Mouse (Mus musculus) E14TG2a.4 (cell line): ENCODE measurements around the gene Spata25.
"Not testable (repeated sequence)": the region's sequence is repeated elsewhere in the genome, so short reads cannot be mapped to it uniquely, and the experiment has no call there.

Experiments
- H3K27me3 ChIP-seq: 2 replicates; pipeline ENCODE4 v1.6.1; 2014; ENCODE audit warnings: low read length, control low read depth; ENCODE audit not compliant: insufficient read depth
- H3K36me3 ChIP-seq: 2 replicates; pipeline ENCODE4 v1.6.1; 2014; ENCODE audit warnings: low read length, control low read depth; ENCODE audit not compliant: insufficient read depth
- H3K4me1 ChIP-seq: replicated peaks from 2 replicates; pipeline ENCODE4 v1.6.1; 2014; ENCODE audit warnings: low read depth, low read length, control low read depth
- H3K4me3 ChIP-seq: replicated peaks from 2 replicates; pipeline ENCODE4 v1.5.1; 2014; ENCODE audit warnings: mild to moderate bottlenecking, low read length
- H3K9me3 ChIP-seq: 2 replicates; pipeline ENCODE4 v1.6.1; 2014; ENCODE audit warnings: low read length, control low read depth
- CTCF ChIP-seq: conservative IDR thresholded peaks from 2 replicates; pipeline ENCODE4 v1.5.1; 2014; ENCODE audit warnings: low read length
- NANOG ChIP-seq: IDR thresholded peaks from 2 replicates; pipeline ENCODE4 v1.6.1; 2014; ENCODE audit warnings: borderline replicate concordance, low read length, mixed read lengths
- POU5F1 ChIP-seq: IDR thresholded peaks from 2 replicates; pipeline ENCODE4 v1.6.1; 2014; ENCODE audit warnings: low read length, borderline replicate concordance

The Spata25 gene

GRCm38 (mm10) chr2:164804533-164805331, 23.6 kb downstream of the Spata25 start, which contains the start of the genes Acot8 and Zswim3:
Gene Acot8 (minus strand): TSS chr2:164804882.
Gene Zswim3 (plus strand): TSS chr2:164805098.
- H3K4me1 ChIP-seq, result peaks cover 58% of the 10 kb centered on the region
- H3K27me3 ChIP-seq, result no peaks in the 10 kb centered on the region
- no peak for TF ChIP-seq POU5F1
- no peak for TF ChIP-seq CTCF
- no peak for TF ChIP-seq NANOG
- peaks cover 57% of the 10 kb centered on the region for H3K36me3 ChIP-seq
- peak within 1 kb of the TSS; percentile 93 for H3K4me3 ChIP-seq
- H3K9me3 ChIP-seq, result no peaks in the 10 kb centered on the region

- Histone ChIP-seq H3K4me3 (peak overlapping the region; percentile 93), H3K9me3 (no peaks in the 10 kb centered on the region), H3K36me3 (peaks cover 57% of the 10 kb centered on the region), H3K4me1 (peaks cover 59% of the 10 kb centered on the region), H3K27me3 (no peaks in the 10 kb centered on the region)
- TF ChIP-seq CTCF, result no peak
- TF ChIP-seq POU5F1, result no peak
- TF ChIP-seq NANOG, result no peak
Observed at GRCm38 (mm10) chr2:164803921-164804313, 24.4 kb downstream of the Spata25 start.

GRCm38 (mm10) chr2:164803201-164803920, 25.0 kb downstream of the Spata25 start:
- peaks cover 56% of the 10 kb centered on the region for H3K36me3 ChIP-seq
- H3K4me3 ChIP-seq, result peak overlapping the region; percentile 93
- H3K9me3 ChIP-seq, result no peaks in the 10 kb centered on the region
- H3K27me3 ChIP-seq, result no peaks in the 10 kb centered on the region
- TF ChIP-seq POU5F1 (no peak), NANOG (no peak), CTCF (no peak)
- H3K4me1 ChIP-seq, result peaks cover 56% of the 10 kb centered on the region

DNA sequence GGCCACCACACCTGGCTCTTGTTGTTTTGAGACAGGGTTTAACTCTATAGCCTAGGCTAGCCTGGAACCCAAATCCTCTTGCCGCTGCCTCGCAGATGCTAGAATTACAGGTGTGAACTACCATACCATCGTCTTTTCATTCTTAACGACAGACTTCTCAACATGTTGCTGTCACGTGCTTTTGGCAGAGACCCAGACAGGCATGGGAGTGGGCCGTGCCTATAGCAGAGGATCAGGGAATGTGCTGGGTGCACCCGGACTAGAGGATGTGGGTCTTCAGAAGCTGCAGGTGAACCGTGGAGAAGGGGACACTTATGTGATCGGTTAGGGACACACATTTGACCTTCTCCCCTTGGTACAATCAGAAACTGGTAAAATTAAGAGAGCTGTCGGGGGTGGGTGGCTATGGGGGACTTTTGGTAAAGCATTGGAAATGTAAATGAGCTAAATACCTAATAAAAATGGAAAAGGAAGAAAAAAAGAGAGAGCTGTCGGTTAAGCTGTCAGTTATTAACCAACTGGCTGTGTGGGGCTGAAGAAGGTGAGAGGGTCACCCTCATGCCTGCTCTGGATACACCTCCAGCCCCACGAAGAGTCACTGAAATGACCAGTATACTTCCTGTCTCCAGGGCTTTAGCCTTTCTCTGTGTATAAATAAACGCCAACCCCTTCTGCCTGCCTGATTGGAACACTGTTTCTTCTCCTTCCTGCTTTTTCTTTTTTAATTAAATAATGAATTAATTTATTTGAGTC, 27.9 kb downstream of the Spata25 start:
- peaks cover 48% of the 10 kb centered on the region for H3K4me1 ChIP-seq
- TF ChIP-seq NANOG (no peak), POU5F1 (no peak), CTCF (no peak)
- H3K27me3 ChIP-seq, result no peaks in the 10 kb centered on the region
- no peaks in the 10 kb centered on the region for H3K9me3 ChIP-seq
- peaks cover 77% of the 10 kb centered on the region for H3K36me3 ChIP-seq
- H3K4me3 ChIP-seq, result no peak overlapping the region

DNA sequence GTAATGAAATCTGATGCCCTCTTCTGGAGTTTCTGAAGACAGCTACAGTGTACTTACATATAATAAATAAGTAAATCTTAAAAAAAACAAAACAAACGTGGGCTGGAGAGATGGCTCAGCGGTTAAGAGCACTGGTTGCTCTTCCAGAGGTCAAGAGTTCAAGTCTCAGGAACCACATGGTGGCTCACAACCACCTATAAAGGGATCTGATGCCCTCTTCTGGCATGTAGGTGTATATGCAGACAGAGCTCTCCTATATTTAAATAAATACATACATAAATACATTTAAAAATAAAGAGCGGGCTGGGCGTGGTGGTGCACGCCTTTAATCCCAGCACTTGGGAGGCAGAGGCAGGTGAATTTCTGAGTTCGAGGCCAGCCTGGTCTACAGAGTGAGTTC, 29.8 kb downstream of the Spata25 start:
- peak; percentile 38 for TF ChIP-seq CTCF
- not testable (repeated sequence) for H3K27me3 ChIP-seq, H3K4me3 ChIP-seq, H3K9me3 ChIP-seq
- Histone ChIP-seq H3K4me1 (peaks cover 60% of the 10 kb centered on the region), H3K36me3 (peaks cover 94% of the 10 kb centered on the region)

- H3K9me3 ChIP-seq, result no peaks in the 10 kb centered on the region
- no peak overlapping the region for H3K4me3 ChIP-seq
- H3K27me3 ChIP-seq, result no peaks in the 10 kb centered on the region
- peaks cover 72% of the 10 kb centered on the region for H3K4me1 ChIP-seq
- H3K36me3 ChIP-seq, result peaks cover 97% of the 10 kb centered on the region
- TF ChIP-seq NANOG (no peak), CTCF (no peak), POU5F1 (no peak)
Observed at GRCm38 (mm10) chr2:164795868-164796267, 32.5 kb downstream of the Spata25 start.

GRCm38 (mm10) chr2:164794293-164794692, 34.0 kb downstream of the Spata25 start:
- no peaks in the 10 kb centered on the region for H3K9me3 ChIP-seq
- peaks cover 72% of the 10 kb centered on the region for H3K4me1 ChIP-seq
- peaks cover 90% of the 10 kb centered on the region for H3K36me3 ChIP-seq
- TF ChIP-seq POU5F1 (no peak), CTCF (peak; percentile 93)
- H3K4me3 ChIP-seq, result no peak overlapping the region
- no peaks in the 10 kb centered on the region for H3K27me3 ChIP-seq

GRCm38 (mm10) chr2:164793772-164794171, 34.6 kb downstream of the Spata25 start:
- Histone ChIP-seq H3K36me3 (peaks cover 89% of the 10 kb centered on the region), H3K9me3 (no peaks in the 10 kb centered on the region), H3K27me3 (no peaks in the 10 kb centered on the region), H3K4me1 (peaks cover 75% of the 10 kb centered on the region), H3K4me3 (no peak overlapping the region)
- TF ChIP-seq POU5F1 (no peak), NANOG (no peak), CTCF (no peak)
